Mouse (Mus musculus) telencephalon, adult 2 months (tissue): ENCODE data around the gene Kdm4b.

Experiments
- DNase-seq: peaks from one replicate; pipeline ENCODE4 v3.0.0-alpha.2; 2011; ENCODE audit warnings: low read depth, low spot score

Kdm4b gene

DNA sequence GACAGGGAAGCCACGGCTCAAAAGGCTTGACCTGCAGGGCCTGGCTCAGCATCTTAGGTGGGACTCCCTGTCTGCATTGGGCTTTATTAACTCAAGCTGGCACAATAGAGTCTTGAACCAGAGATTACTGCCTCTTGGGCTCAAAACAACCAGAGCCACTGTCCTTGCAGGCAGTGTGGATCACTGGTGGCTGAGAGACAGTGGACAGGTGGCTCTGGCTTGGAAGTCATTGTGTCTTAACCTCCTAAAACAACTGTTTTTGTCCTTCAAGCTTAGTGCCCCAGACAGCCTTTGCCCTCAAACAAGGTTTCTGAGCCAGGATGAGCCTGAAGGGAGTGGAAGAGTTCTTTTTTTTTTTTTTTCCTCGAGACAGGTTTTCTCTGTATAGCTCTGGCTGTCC, 19.5 kb downstream of the Kdm4b start:
- DNase-seq: no peak

DNA sequence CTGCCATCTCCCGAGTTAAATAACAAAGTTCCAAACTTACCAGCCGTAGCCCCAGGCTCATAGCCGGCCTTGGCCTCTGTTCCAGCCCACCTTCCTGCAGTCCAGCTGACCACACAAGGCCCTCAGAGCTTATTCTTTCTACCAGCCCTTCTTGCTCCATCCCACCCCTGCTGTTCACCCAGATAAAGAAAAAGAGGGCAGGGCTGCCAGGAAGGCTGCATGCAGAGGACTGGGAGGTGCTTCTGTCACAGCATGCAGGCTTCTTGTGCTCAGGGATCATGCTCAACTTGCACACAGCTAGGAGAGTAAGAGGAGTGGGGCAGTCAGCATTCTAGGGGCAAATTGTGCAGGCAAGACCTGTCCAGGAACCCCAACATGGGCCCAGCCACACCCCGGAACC, 22.3 kb downstream of the Kdm4b start:
- no peak for DNase-seq

DNA sequence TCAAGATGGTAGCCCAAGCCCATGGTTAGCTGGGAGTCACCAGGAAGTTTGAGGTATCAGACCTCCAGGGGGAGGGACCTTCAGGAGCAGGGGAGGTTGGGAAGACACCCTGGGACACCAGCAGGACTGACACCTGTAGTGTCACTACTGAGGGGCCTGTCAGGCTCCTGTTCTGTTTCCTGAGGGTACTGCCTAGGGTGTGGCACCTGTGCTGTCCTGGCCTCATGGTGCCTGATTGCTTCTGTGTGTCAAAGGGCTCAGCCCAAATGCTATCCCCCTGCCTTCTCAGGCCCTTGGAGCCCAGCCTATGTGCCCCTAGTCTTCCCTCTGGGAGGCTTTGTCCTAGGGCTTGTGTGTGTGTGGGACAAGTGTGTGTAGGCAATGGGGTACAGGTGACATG, 22.7 kb downstream of the Kdm4b start:
- no peak for DNase-seq

GRCm38 (mm10) chr17:56350694-56351093, 24.8 kb downstream of the Kdm4b start:
- no peak for DNase-seq

- DNase-seq: no peak
These were observed 31.3 kb downstream of the Kdm4b start for GRCm38 (mm10) chr17:56356921-56357885.

DNA sequence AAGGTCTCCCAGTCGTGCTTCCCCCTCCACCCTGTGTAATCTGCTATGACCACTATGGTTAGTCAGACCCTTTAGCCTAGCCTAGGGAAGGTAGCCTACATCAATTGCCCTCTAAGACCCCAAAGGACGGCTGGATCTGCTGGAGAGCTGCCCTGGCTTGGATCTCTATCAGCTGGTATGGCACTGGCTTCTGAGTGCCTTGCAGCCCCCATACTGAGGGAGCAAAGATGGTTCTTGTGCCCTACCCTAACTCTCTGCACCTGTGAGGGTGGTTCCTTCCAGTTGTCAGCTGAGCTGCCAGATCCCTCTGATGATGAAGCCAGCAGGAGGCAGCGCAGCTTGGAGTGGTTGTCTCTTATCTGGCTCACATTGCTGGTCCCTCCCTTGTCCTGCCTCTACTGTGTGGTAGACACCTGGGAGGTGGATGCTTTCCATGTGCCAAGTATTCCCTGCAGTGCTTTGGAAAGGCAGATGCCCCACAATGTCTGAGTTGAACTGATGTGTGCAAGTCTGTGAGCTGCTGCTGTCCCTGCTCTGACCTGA, 33.4 kb downstream of the Kdm4b start:
- no peak for DNase-seq

DNA sequence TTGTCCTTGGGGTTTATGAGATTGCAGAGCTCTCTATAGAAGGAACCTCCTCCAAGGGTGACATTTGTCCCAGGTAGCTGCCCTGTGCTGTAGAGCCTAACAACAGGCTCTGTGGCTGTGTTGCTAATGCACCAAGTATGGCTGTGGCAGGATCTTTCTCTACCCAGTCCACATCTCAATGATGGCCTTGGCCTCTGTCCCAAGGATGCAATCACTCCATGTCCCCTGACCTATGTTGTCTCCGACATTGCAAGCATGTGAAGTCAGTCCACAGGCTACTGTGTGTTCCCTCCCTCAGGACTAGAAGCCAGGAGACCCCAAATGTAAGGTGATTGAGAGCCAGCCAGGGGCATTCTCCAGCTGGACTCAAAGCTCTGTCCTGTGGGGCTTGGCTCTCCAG, 34.0 kb downstream of the Kdm4b start:
- no peak for DNase-seq

DNA sequence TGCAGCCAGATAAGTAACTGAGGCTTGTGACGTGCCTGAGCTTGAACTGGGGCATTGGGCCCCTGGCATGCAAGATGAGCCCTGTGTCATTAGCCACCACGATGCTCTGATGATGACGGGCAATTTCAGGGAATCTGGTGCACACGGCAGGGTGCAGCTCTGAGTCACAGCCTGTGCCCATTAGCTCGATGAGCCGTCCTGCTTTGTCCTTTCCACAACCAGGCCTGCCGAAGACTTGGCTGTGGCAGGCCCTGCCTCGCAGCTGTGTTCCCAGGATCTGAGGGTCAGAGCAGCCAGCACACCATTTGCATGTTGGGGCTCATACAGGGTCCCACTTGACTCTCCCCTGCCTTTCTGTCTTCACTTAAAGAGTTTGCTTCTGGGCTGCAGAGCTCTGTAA, 34.6 kb downstream of the Kdm4b start:
- DNase-seq: no peak

DNA sequence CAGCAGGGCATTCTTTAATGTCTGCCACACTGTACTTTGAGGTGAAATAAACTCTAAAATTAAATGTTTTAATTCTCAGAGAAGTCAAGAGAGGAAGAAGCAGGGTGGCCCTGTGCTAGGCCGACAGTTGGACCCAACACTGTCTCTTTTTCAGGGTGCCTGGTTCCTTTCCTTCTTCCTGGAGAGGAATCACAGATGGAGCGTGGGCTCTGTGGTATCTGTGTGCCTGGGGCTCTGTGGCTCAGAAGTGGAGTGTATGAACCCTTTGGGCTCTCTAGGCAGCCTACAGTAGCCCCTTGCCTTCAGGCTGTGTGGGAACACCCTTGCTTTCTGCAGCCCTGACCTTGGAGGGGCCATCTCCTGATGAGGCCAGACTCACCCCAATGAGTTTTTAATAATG, 35.7 kb downstream of the Kdm4b start:
- DNase-seq: no peak

DNA sequence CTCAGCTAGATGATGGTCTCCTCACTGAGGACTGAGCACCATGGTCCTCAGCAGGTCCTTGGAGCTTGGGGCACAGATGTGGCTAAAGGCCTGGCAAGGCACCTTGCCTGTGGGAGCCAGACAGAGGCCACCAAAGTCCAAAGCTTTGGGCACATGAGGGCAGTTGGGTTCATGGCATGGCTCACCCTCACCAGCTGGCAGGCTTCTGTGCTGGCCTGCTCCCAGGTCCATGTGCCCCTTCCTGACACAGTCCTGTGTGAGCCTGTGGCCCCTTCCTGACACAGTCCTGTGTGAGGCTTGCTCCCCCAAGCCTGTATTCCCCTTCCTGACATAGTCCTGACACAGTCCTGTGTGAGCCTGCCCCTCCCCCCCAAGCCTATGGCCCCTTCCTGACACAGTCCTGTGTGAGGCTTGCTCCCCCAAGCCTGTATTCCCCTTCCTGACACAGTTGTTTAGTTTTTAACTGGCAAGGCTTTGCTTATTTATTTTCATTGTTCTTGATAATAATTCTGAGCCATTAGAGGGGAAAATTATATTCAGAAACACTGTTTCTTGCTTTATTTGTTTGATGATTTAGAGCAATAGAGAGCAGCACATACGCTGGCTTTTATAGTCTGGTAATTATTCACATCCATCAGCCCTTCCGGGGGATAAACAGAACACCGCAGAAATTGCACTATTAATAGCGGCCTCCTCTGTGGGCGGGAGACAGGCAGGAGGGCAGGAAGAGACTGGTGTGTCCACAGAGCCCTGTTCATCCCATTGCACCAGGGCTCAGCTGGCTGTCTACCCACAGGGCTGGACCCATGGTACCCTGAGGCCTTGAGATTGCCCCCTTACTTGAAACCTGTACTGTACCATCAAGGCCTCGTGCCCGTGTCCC, 40.2 kb downstream of the Kdm4b start:
- no peak for DNase-seq

DNA sequence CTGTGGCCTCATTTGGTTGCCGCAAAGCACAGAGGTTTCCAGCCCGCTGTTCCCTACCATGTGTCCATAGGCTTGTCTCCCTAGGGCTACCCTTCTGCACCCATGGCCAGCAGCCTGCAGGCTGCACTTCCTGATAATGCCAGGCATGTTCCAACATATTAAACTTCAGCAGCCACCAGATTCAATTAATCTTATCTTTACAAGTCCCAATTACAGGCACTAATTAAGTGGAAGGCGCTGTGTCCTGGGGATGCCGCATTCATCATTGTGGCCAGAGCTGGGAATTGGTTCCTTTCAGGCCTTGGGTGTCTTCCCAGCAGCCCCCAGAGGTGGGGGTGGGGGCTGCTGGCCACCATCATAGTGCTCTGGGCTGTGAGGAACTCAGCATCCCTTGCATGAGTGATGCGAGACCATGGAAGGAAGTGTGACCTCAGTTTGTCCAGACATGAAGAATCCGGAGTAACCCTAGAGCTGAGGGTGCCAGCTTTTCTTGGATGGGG, 42.5 kb downstream of the Kdm4b start:
- no peak for DNase-seq

GRCm38 (mm10) chr17:56370090-56370489, 44.2 kb downstream of the Kdm4b start:
- DNase-seq: no peak

GRCm38 (mm10) chr17:56371029-56371660, 45.3 kb downstream of the Kdm4b start:
- peak; percentile 91 for DNase-seq

DNA sequence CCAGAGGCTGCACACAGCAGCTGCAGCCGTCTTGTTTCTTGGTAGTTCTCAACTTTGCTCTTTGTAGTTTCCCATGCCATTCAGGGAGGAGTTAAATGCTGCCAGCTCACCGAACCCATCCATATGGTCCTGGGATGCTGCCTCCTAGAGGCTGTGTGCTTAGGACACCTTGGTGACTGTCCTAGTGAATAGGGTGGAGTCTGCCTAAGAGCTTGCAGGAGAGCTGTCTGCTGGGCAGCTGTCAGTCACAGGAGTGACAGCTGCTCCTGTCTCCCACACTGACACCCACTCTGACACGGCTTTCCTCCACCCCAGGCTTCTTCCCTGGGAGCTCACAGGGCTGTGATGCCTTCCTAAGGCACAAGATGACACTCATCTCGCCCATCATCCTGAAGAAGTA, 46.2 kb downstream of the Kdm4b start:
- DNase-seq: no peak

- no peak for DNase-seq
These were observed 47.5 kb downstream of the Kdm4b start for GRCm38 (mm10) chr17:56373136-56374034.

- DNase-seq: no peak
These were observed 49.0 kb downstream of the Kdm4b start for GRCm38 (mm10) chr17:56374851-56375250.

DNA sequence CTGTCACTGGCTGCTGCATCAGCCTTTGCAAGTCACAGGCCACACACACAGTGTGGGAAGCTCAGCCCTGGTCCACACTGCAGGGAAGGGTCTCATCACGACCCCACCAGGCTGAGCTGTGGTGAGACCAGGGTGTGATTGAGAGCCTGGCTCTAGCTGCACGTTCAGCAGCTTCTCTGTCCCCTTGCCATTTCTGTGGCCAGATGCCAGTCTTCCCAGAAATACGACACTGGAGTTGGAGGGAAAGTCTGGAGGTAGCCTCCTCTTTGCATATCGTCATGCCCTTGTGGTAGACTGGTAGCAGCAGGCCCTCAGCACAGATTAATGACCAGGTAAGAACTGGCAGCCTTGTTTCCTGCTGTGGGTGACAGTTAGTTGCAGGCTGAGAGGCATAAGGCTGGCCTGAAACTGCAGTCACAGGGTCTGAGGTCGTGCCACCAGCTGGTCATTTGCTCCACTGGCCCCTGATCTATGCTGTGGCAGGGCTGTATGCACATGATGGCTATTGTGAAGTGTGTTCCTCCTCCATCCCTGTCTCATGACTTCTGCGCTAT, 53.5 kb downstream of the Kdm4b start:
- DNase-seq: no peak

DNA sequence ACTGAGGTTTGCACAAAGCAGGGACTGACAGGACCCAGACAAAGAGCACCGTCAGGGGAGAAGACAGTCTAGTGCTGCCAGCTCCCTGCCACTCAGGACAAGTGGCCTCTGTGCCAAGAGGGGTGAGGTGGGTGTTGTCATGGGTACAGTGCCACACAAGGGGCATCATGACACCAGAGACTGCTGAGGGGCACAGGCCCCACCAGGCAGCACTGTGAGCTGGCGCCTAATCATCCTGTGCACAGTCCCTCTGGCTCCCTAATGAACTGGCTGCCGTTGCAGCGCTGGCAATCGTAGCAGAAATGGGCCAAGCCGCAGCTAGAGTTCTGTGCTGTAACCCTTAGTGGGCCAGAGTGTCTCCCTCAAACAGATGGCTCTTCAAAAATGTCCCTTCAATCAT, 54.4 kb downstream of the Kdm4b start:
- DNase-seq: no peak

GRCm38 (mm10) chr17:56381183-56381582, 55.3 kb downstream of the Kdm4b start:
- no peak for DNase-seq

GRCm38 (mm10) chr17:56382997-56383396, 57.1 kb downstream of the Kdm4b start:
- no peak for DNase-seq
